Mouse (Mus musculus): ENCODE measurements at regions not wholly inside any gene's neighbourhood (a gene's known extent, or its start where the extent isn't known, plus 50 kb on each side); places are given as distances from the start of the nearest gene placed in this dataset.

- DNase-seq: no peak
These were observed 216.1 kb upstream of the Spdye4c start for GRCm38 (mm10) chr2:128374926-128375325.

- DNase-seq: no peak
These were observed 215.2 kb upstream of the Spdye4c start for GRCm38 (mm10) chr2:128375827-128376226.

GRCm38 (mm10) chr2:128377176-128377575, 213.8 kb upstream of the Spdye4c start:
- DNase-seq: no peak

DNA sequence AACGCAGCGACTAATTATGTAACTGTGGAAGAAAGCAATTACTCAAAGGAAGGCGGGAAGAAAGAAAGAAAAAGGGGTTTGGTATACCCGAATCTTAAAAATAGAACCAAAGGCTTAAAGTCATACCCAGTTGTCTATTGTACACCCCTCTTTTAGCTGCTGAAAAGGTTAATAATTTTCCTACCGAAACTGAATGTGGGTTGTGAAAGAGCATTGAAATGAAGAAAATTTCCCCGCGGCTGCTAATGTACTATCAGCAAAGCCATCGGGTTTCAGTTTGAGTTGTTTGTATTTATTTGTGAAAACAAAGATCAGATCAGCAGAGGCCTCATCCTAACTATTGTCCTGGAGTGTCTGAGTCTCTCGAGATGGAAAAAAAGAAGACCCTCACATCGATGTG, 213.3 kb upstream of the Spdye4c start:
- DNase-seq: no peak

GRCm38 (mm10) chr2:128378456-128378855, 212.6 kb upstream of the Spdye4c start:
- no peak for DNase-seq

GRCm38 (mm10) chr2:128379151-128379550, 211.9 kb upstream of the Spdye4c start:
- no peak for DNase-seq

- DNase-seq: no peak
These were observed 211.5 kb upstream of the Spdye4c start for GRCm38 (mm10) chr2:128379554-128379953.

- DNase-seq: no peak
These were observed 210.4 kb upstream of the Spdye4c start for GRCm38 (mm10) chr2:128380581-128380980.

GRCm38 (mm10) chr2:128381684-128382205, 209.3 kb upstream of the Spdye4c start:
- no peak for DNase-seq

GRCm38 (mm10) chr2:128382473-128382872, 208.5 kb upstream of the Spdye4c start:
- no peak for DNase-seq

- no peak for DNase-seq
These were observed 206.4 kb upstream of the Spdye4c start for GRCm38 (mm10) chr2:128384612-128385011.

DNA sequence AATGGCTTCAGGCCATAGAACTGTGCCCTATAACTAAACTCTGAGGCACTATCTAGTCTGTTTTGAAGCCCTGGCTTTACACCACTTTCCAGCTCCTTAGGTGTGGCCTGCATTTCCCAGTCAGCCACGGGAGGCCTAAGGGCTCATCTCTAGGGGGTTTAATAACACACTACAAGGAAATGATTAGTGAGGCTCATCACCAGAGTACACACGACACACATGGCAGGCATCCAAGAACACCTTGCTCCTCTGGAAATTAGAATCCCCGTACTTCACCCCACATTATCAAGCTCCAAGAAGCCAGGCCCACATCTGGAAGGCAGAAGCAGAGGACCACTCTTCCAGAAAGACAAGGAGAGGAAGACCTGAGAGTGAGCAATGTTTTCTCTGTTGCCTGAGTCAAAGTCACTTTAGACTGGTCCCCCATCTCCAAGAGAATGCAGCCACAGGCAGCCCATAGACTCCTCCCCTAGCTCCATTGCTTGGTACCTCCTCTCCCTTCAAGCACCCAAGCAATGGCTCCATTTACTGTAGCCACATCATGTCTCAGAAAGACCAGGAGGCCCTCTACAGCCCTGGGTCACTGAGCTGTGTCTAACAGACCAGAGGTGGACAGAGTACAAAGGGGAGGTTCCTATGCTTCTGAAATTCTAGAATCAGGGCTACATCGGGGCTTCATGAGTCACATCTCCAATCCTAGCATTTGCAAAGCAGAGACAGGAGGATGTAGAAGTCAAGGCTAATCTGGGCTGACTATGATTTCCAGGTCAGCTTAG, 204.0 kb upstream of the Spdye4c start:
- no peak for DNase-seq

DNA sequence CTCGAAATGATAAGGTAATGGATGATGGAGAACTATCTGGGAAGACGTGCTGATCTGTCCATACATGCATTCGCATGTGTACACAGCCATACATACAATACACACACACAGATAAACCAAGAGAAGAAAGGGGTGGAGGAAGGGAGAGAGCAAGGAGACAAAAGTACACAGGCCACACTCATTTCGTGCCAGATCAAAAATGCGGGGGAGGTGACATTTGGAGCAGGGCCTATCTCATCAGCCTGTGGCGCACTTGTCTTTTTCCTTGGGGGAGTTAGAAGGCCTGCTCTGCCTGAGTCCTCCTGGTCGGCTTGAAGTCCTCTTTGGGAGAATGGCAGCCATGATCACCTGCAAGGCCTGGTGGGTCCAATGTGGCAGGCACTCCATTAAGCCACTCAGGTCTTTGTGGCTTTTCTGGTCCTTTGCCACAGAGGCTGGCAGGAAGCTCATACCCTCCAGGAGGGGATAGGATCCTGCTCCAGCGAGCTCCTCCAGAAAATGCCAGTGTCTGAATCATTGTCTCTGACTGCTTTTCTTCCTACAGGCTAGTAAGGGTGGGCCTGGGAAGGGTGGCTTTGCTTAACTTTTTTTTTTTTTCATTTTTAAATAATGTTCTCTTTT, 203.0 kb upstream of the Spdye4c start:
- DNase-seq: no peak

DNA sequence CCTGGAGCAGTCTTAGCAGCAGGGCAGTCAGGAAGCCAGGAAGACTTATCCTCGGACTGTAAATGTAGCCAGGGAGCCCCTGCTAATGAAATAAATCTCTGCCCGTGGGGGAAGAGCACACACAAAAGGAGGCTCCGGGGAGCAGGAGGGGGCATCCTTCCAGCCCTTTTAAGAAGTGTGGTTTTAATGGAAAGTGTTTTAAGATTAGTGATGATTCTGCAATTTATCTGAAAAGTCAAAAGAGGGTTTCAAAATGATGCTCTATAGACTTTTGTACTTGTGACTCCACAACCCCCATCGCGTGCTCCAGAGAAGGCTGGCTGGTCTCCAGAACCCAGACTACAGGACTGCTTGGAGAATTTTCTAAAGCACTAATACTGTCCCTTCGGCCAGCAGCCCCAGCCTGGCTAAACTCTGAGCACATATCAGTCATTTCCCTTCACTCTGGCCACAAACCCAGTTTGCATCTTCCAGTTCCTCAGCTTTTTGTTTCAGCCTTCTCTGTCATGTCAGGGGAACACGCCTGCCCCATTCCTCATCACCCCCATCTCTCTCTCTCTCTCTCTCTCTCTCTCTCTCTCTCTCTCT, 202.0 kb upstream of the Spdye4c start:
- DNase-seq: no peak

DNA sequence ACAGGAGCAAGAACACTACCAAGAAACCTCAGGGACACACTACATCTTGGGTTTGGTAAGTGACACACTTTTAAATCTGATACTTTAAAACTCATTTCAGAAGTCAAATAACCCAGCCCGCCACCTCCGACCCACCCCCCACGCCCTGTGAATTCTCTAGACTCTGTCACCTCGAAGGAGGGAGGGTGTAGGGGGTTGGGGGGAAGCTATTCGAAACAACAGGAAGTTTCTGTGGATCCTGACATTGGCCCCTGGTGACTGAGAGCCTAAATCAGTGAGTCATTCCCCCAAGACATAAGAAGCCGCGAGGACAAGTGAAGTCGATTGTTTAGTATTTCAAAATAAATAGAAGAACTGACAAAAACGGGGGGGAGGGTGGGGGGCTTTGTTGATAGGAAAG, 198.7 kb upstream of the Spdye4c start:
- no peak for DNase-seq

DNA sequence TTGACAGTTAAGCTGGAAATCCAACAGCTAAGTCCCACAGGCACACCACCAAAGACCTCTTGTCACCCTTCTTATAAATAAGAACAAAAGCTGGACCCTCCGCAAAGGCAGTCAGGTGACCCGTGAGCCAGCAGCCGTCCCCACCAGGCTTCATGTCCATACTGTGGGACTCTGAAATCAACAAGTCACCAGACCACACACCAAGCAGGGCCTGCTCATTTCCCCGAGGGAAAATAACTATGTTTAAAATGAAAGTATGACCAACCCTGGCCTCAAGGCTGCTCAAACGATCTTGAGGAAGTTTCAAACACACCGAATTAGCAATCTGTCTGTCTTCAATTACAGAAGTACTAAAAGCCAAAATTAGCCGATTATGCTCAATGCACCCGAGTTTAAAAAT, 197.6 kb upstream of the Spdye4c start:
- DNase-seq: no peak

DNA sequence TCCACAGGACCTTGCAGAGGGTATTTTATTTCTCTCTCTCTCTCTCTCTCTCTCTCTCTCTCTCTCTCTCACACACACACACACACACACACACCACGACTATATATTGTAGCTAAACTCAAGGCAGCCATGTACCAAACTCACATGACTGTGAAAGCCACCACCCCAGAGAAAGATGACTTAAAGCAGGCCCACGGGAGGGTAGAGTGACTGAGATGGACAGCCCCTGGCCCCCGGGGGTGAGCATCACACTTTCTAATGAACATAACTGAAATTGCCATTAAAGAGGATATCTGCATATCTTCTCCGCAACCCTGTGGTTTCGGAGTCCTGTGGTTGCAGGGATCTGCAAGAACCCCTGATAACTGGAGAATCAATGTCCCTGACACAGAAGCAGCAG, 197.1 kb upstream of the Spdye4c start:
- DNase-seq: no peak

DNA sequence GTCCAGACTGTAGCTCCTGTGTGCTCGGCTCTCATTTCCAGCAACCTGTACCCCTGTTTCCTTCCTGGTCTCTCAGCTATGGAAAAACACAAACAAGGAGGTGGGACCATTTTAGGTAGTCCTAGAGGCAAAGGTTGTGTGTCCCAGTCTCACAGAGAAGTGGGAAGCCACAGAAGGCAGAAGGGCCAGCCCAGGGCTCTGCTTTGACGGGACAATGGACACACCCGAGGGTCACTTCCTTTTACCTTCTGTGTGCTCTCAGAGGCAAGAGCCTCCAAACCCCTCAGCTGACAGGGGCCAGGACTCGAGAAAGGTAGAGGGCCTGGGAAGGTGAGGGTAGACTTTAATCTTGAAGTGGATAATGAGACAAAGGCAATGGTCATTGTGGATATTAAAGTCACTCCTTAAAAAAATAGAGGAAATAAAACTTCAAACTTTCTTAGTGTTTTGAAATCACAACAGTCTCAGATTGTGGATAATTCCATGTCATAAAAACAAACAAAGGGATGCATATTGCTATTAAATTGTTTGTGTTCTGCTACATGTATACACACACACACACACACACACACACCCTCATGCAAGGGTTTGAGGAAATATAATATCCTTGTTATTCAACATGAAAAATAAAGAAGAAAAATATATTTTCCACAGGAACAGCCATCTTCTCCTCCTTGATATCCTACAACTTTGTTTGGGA, 195.6 kb upstream of the Spdye4c start:
- no peak for DNase-seq

GRCm38 (mm10) chr2:128396008-128396346, 195.0 kb upstream of the Spdye4c start:
- peak; percentile 79 for DNase-seq

DNA sequence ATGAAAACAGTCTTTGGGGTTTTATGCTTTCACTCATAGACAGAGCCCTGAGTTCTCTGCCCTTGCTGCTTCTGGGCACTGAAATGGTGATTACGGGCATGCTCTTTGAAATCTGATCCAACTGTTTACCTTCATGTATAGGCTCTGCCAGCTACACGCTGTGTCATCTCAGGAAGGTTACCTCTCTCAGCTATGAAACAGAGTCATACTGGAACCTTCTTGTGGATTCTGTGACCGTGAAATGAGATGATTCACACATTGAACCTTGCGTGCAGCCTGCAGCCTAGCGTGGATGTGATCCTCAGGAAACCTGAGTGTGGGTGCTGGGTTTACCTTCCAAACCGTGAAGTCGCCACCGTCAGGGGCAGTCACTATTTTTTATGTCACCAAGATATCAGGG, 189.7 kb upstream of the Spdye4c start:
- DNase-seq: no peak

DNA sequence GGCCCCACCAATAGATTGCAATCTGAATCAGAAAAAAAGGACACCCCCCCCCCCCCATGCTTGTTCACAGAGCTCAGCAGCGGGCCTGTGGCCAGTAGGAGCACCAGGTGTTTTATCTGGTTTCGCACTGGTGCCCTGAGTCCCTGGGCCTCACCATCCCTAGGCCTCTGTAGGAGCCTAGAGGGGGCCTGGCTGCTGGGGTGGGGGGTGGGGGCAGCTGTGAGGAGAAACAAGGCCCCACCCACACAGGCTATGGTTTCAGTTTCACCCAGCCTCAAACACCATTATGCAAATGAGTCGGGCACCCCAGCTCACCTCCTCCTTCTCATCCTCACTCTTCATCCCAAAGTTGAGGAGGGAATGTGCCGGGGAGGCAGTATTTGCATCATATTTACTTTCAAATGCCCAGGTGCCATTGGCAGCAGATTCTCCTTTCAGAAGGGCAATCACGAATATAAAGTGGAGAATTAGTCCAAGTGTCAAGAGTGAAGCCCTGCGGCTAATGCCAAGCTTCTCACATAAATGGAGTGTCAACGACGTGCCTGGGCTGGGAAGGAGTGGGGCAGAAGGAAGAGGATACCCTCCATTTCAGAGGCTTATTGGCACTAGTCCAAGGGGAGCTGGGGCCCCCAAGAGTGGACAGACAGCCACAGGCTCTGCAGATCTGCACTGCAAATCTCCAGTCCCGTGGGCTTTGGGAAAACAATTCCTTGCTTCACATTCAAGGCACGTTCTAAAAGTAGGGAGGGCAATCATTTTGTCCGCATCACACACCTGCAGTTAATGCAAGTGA, 187.7 kb upstream of the Spdye4c start:
- no peak for DNase-seq

DNA sequence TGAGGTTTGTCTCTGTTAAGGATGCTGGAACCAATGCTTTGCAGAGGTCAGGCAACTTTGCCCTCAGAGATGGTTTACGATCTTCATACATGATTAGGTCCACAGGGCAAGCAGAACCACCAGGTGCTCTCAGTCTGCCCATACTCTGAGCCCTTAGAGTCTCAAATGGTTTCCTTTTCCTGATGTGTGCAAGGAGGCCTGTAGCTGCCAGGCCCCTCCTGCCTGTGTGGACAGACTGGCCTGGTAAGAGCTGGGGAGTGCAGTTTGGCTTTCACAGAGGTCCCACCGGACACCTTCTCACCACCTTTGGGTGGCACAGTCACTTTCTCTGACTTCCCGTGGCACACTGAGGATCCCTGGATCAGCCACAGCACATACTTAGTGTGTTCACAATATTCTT, 186.6 kb upstream of the Spdye4c start:
- no peak for DNase-seq

- no peak for DNase-seq
These were observed 183.9 kb upstream of the Spdye4c start for GRCm38 (mm10) chr2:128407076-128407475.

Measured in cerebellum, adult 9-11 months (tissue).